Mouse (Mus musculus) hindbrain, postnatal 0 days (tissue): Measurements from ENCODE around the gene Ccl19. TPM values are rescaled to one million over a fixed set of nuclear protein-coding genes. Genes with fewer than 3 reads are reported as not detected.
"Not testable (repeated sequence)": the region's sequence is repeated elsewhere in the genome, so short reads cannot be mapped to it uniquely, and the experiment has no call there.

Experiments used
- ATAC-seq: fragments of 200-750 bp; cut with Nextera tagmentation; 2 replicates; pipeline ENCODE4 v1.8.0; 2017; ENCODE audit warnings: mild to moderate bottlenecking, moderate TSS enrichment, moderate library complexity
- DNase-seq: peaks from one replicate; pipeline ENCODE4 v3.0.0-alpha.2; 2015; ENCODE audit warnings: low spot score
- H3K27ac ChIP-seq: fragments of 300-500 bp; sonication (generic); 2 replicates; pipeline ENCODE4 v1.5.1; 2014; ENCODE audit warnings: mild to moderate bottlenecking
- H3K27me3 ChIP-seq: fragments of 300-500 bp; sonication (generic); 2 replicates; pipeline ENCODE4 v1.6.1; 2014; ENCODE audit warnings: low read length, mixed read lengths; ENCODE audit not compliant: insufficient read depth
- H3K36me3 ChIP-seq: fragments of 300-500 bp; sonication (generic); 2 replicates; pipeline ENCODE4 v1.6.1; 2014; ENCODE audit warnings: low read length, mixed read lengths; ENCODE audit not compliant: insufficient read depth
- H3K4me1 ChIP-seq: fragments of 300-500 bp; sonication (generic); 2 replicates; pipeline ENCODE4 v1.6.1; 2014; ENCODE audit warnings: antibody characterized with exemption, low read length, mixed read lengths; ENCODE audit not compliant: insufficient read depth
- H3K4me2 ChIP-seq: fragments of 300-500 bp; sonication (generic); 2 replicates; pipeline ENCODE4 v1.6.1; 2014; ENCODE audit warnings: low read depth, mild to moderate bottlenecking, low read length, moderate library complexity, mixed read lengths
- H3K4me3 ChIP-seq: fragments of 300-500 bp; sonication (generic); 2 replicates; pipeline ENCODE4 v1.5.1; 2014; ENCODE audit warnings: low read length
- H3K9ac ChIP-seq: fragments of 300-500 bp; sonication (generic); replicated peaks from 2 replicates; pipeline ENCODE4 v1.6.1; 2014; ENCODE audit warnings: mild to moderate bottlenecking, low read length, moderate library complexity, mixed read lengths
- H3K9me3 ChIP-seq: fragments of 300-500 bp; sonication (generic); 2 replicates; pipeline ENCODE4 v1.6.1; 2016; ENCODE audit warnings: low read length, mixed read lengths
- WGBS: fragments of 180-500 bp; shearing (Covaris S2); extraction: QIAGEN DNeasy Blood & Tissue Kit; methylation state at CpG from one replicate; pipeline ENCODE4 v1.1.7; 2014; 5-methylcytosine and 5-hydroxymethylcytosine counted together
- polyA plus RNA-seq: library from polyadenylated mRNA; unstranded; fragments of >200 nt; fragmentation: Nextera tagmentation; extraction: Ambion mirVana; gene quantifications from 2 replicates; pipeline ENCODE4 v1.2.1, GENCODE M21; 2015
- total RNA-seq: library from RNA; depleted of rRNA; stranded (reverse); fragments of >200 nt; gene quantifications from 2 replicates; pipeline ENCODE4 v1.2.3, GENCODE M21; 2014; rRNA removed

The Ccl19 gene
- total RNA-seq: not detected in 2 replicates
- 0.74 and 0.83 TPM in 2 replicates for polyA plus RNA-seq

- not testable (repeated sequence) for H3K9me3 ChIP-seq, H3K4me1 ChIP-seq, H3K27me3 ChIP-seq, H3K9ac ChIP-seq, ATAC-seq, H3K4me3 ChIP-seq, H3K4me2 ChIP-seq, H3K36me3 ChIP-seq, H3K27ac ChIP-seq, DNase-seq
- no CpG with 5 or more reads among the region's 6 CpGs for WGBS
These were observed at the start of gene Ccl19 for GRCm38 (mm10) chr4:42756477-42756876. Gene Ccl19, minus strand, starts transcription at chr4:42756577.

- DNase-seq, H3K4me3 ChIP-seq, H3K27me3 ChIP-seq, H3K9me3 ChIP-seq, H3K27ac ChIP-seq, ATAC-seq, H3K4me1 ChIP-seq, H3K4me2 ChIP-seq, H3K36me3 ChIP-seq, H3K9ac ChIP-seq: not testable (repeated sequence)
- no CpG with 5 or more reads among the region's 5 CpGs for WGBS
These were observed 17.5 kb upstream of the Ccl19 start, which contains the start of gene Ccl21a for GRCm38 (mm10) chr4:42773893-42774292. Gene Ccl21a, minus strand, starts transcription at chr4:42773993.

GRCm38 (mm10) chr4:42735245-42735644, 21.1 kb downstream of the Ccl19 start, which contains the start of gene 4930578G10Rik:
Gene 4930578G10Rik, plus strand, starts transcription at chr4:42735545.
- not testable (repeated sequence) for H3K27me3 ChIP-seq, ATAC-seq, DNase-seq, H3K4me1 ChIP-seq, H3K9me3 ChIP-seq, H3K36me3 ChIP-seq, H3K4me2 ChIP-seq, H3K27ac ChIP-seq, H3K9ac ChIP-seq, H3K4me3 ChIP-seq
- WGBS: no CpG with 5 or more reads among the region's 13 CpGs

Other genes starting within 250 kb of the Ccl19 start
- 1.8 TPM in 1 of 2 replicates, not detected in the other for gene Fam205a2, start 228.4 kb downstream of the Ccl19 start, total RNA-seq
- gene Fam205a2, start 228.4 kb downstream of the Ccl19 start, polyA plus RNA-seq: not detected in 2 replicates
- gene Gm10591, start 144.4 kb downstream of the Ccl19 start, total RNA-seq: not detected in 2 replicates
- gene Gm10591, start 144.4 kb downstream of the Ccl19 start, polyA plus RNA-seq: not detected in 2 replicates
- gene Gm2564, start 126.9 kb downstream of the Ccl19 start, total RNA-seq: not detected in 2 replicates
- 0.68 and 1.0 TPM in 2 replicates for gene Gm2564, start 126.9 kb downstream of the Ccl19 start, polyA plus RNA-seq
- not detected in 2 replicates for gene Ccl27b, start 101.3 kb downstream of the Ccl19 start, total RNA-seq
- 1.1 TPM in 1 of 2 replicates, not detected in the other for gene Ccl27b, start 101.3 kb downstream of the Ccl19 start, polyA plus RNA-seq
- not detected in 2 replicates for gene Il11ra2, start 94.7 kb downstream of the Ccl19 start, total RNA-seq
- not detected in 2 replicates for gene Il11ra2, start 94.7 kb downstream of the Ccl19 start, polyA plus RNA-seq
- gene 4930578G10Rik, start 21.0 kb downstream of the Ccl19 start, total RNA-seq: not detected in 2 replicates
- gene 4930578G10Rik, start 21.0 kb downstream of the Ccl19 start, polyA plus RNA-seq: 0.63 and 0.70 TPM in 2 replicates
- gene Ccl21a, start 17.4 kb upstream of the Ccl19 start, total RNA-seq: 3.1 TPM in 1 of 2 replicates, not detected in the other
- 0.24 and 0.79 TPM in 2 replicates for gene Ccl21a, start 17.4 kb upstream of the Ccl19 start, polyA plus RNA-seq
- 0.07 TPM in 1 of 2 replicates, not detected in the other for gene Fam205a1, start 97.3 kb upstream of the Ccl19 start, total RNA-seq
- 0.15 TPM in 1 of 2 replicates, not detected in the other for gene Fam205a1, start 97.3 kb upstream of the Ccl19 start, polyA plus RNA-seq
- gene Gm12394, start 100.2 kb upstream of the Ccl19 start, total RNA-seq: 0.05 TPM in 1 of 2 replicates, not detected in the other
- gene Gm12394, start 100.2 kb upstream of the Ccl19 start, polyA plus RNA-seq: 0.55 and 0.68 TPM in 2 replicates
- gene Fam205c, start 117.7 kb upstream of the Ccl19 start, total RNA-seq: not detected in 2 replicates
- 4.7 TPM in 2 replicates for gene Fam205c, start 117.7 kb upstream of the Ccl19 start, polyA plus RNA-seq
- gene Phf24, start 160.1 kb upstream of the Ccl19 start, total RNA-seq: 123 and 130 TPM in 2 replicates
- gene Phf24, start 160.1 kb upstream of the Ccl19 start, polyA plus RNA-seq: 33.9 and 38.6 TPM in 2 replicates
- gene Dnajb5, start 193.2 kb upstream of the Ccl19 start, total RNA-seq: 88.0 and 96.9 TPM in 2 replicates
- gene Dnajb5, start 193.2 kb upstream of the Ccl19 start, polyA plus RNA-seq: 28.1 and 33.4 TPM in 2 replicates
- not detected in 2 replicates for gene 1700022I11Rik, start 213.0 kb upstream of the Ccl19 start, total RNA-seq
- 0.37 and 0.60 TPM in 2 replicates for gene 1700022I11Rik, start 213.0 kb upstream of the Ccl19 start, polyA plus RNA-seq
- 187 and 191 TPM in 2 replicates for gene Vcp, start 243.9 kb upstream of the Ccl19 start, total RNA-seq
- 445 and 455 TPM in 2 replicates for gene Vcp, start 243.9 kb upstream of the Ccl19 start, polyA plus RNA-seq